Mouse (Mus musculus) erythroblast, embryonic 14.5 days (primary cell): ENCODE results near the gene Olfr1370. TPM values are rescaled to one million over a fixed set of nuclear protein-coding genes. Genes with fewer than 3 reads are reported as not detected.

Source experiments
- H3K27me3 ChIP-seq: 2 replicates; pipeline ENCODE4 v1.6.1; 2012; ENCODE audit warnings: inconsistent platforms; ENCODE audit not compliant: control insufficient read depth
- H3K36me3 ChIP-seq: 2 replicates; pipeline ENCODE4 v1.6.1; 2012; ENCODE audit warnings: mild to moderate bottlenecking, inconsistent platforms; ENCODE audit not compliant: control insufficient read depth
- H3K4me1 ChIP-seq: 2 replicates; pipeline ENCODE4 v1.6.1; 2012; ENCODE audit warnings: inconsistent platforms; ENCODE audit not compliant: control insufficient read depth
- H3K4me3 ChIP-seq: replicated peaks from 2 replicates; pipeline ENCODE3; 2012; ENCODE audit warnings: moderate library complexity, mild to moderate bottlenecking, inconsistent platforms
- H3K9me3 ChIP-seq: 2 replicates; pipeline ENCODE4 v1.6.1; 2012; ENCODE audit warnings: low read length, inconsistent platforms, mixed read lengths; ENCODE audit not compliant: control insufficient read depth
- GATA1 ChIP-seq: IDR thresholded peaks from 2 replicates; pipeline ENCODE4 v1.6.1; 2012; ENCODE audit warnings: low read length, inconsistent platforms, mixed read lengths
- TAL1 ChIP-seq: IDR thresholded peaks from 3 replicates; pipeline ENCODE4 v1.6.1; 2012; ENCODE audit warnings: low read length, inconsistent platforms, mixed read lengths
- polyA plus RNA-seq: library from polyadenylated mRNA; stranded (reverse); fragments of >175 nt; gene quantifications from 2 replicates; pipeline ENCODE4 v1.2.3, GENCODE M21; 2012

Olfr1370 gene
- polyA plus RNA-seq, 1 experiment, result not detected

- H3K9me3 ChIP-seq, result no peaks in the 10 kb centered on the region
- no peak overlapping the region for H3K4me3 ChIP-seq
- no peaks in the 10 kb centered on the region for H3K4me1 ChIP-seq
- no peaks in the 10 kb centered on the region for H3K27me3 ChIP-seq
- H3K36me3 ChIP-seq, result no peaks in the 10 kb centered on the region
- TF ChIP-seq TAL1 (no peak), GATA1 (no peak)
Observed at GRCm38 (mm10) chr13:21035011-21035410, 39.7 kb downstream of the Olfr1370 start.

GRCm38 (mm10) chr13:21033176-21033575 lies 41.6 kb downstream of the Olfr1370 start:
- TF ChIP-seq GATA1 (no peak), TAL1 (no peak)
- H3K27me3 ChIP-seq, result no peaks in the 10 kb centered on the region
- H3K4me3 ChIP-seq, result no peak overlapping the region

GRCm38 (mm10) chr13:21024831-21025230 lies 49.9 kb downstream of the Olfr1370 start:
- no peak overlapping the region for H3K4me3 ChIP-seq
- TF ChIP-seq GATA1, result no peak
- TF ChIP-seq TAL1, result no peak
- no peaks in the 10 kb centered on the region for H3K36me3 ChIP-seq
- no peaks in the 10 kb centered on the region for H3K4me1 ChIP-seq
- H3K27me3 ChIP-seq, result no peaks in the 10 kb centered on the region
- H3K9me3 ChIP-seq, result no peaks in the 10 kb centered on the region

More at GRCm38 (mm10) chr13:21033176-21033575, 41.6 kb downstream of the Olfr1370 start:
- Histone ChIP-seq H3K9me3 (no peaks in the 10 kb centered on the region), H3K36me3 (no peaks in the 10 kb centered on the region), H3K4me1 (no peaks in the 10 kb centered on the region)

Other genes starting within 250 kb of the Olfr1370 start
- not detected in 2 replicates for gene Olfr1369-ps1, start 36.5 kb upstream of the Olfr1370 start, polyA plus RNA-seq
- not detected in 2 replicates for gene Olfr263, start 54.7 kb upstream of the Olfr1370 start, polyA plus RNA-seq
- not detected in 2 replicates for gene Olfr1368, start 70.9 kb upstream of the Olfr1370 start, polyA plus RNA-seq
- gene Trim27, start 104.5 kb upstream of the Olfr1370 start, polyA plus RNA-seq, result 7.6 and 8.7 TPM in 2 replicates
- gene Gpx5, start 217.8 kb upstream of the Olfr1370 start, polyA plus RNA-seq, result not detected in 2 replicates
- not detected in 2 replicates for gene Gpx6, start 237.2 kb upstream of the Olfr1370 start, polyA plus RNA-seq